Mouse (Mus musculus): ENCODE results near the gene Dmpk.

- TF ChIP-seq CTCF (IDR thresholded peaks at IDR 0.05; ENCODE audit: borderline replicate concordance, insufficient read depth, low read length): no peak
- TF ChIP-seq POLR2A (IDR thresholded peaks at IDR 0.05; ENCODE audit: low read depth, low read length): peak; percentile 54
Measured at GRCm38 (mm10) chr7:19092381-19093173, 8.9 kb downstream of the Dmpk start.

All from embryonic fibroblast, embryonic 13.5 days (primary cell).